Mouse (Mus musculus): ENCODE data around the gene Plk1.

The Plk1 gene

GRCm38 (mm10) chr7:122191097-122191496 is 31.9 kb downstream of the Plk1 start:
- no peak for DNase-seq (ENCODE audit: low read depth in 1 of 2, low spot score in 2 of 2)

GRCm38 (mm10) chr7:122193919-122194318 is 34.7 kb downstream of the Plk1 start:
- DNase-seq (ENCODE audit: low read depth in 1 of 2, low spot score in 2 of 2): no peak

GRCm38 (mm10) chr7:122196771-122197170 is 37.5 kb downstream of the Plk1 start:
- DNase-seq (ENCODE audit: low read depth in 1 of 2, low spot score in 2 of 2): no peak

GRCm38 (mm10) chr7:122197306-122197705 is 38.1 kb downstream of the Plk1 start:
- peak in 1 of 2 experiments; percentile 15 for DNase-seq (ENCODE audit: low read depth in 1 of 2, low spot score in 2 of 2)

- DNase-seq (ENCODE audit: low read depth in 1 of 2, low spot score in 2 of 2): no peak
These were observed 40.1 kb downstream of the Plk1 start for GRCm38 (mm10) chr7:122199296-122199695.

- no peak for DNase-seq (ENCODE audit: low read depth in 1 of 2, low spot score in 2 of 2)
These were observed 44.7 kb downstream of the Plk1 start for GRCm38 (mm10) chr7:122203936-122204335.

- DNase-seq (ENCODE audit: low read depth in 1 of 2, low spot score in 2 of 2): no peak
These were observed 46.9 kb downstream of the Plk1 start for GRCm38 (mm10) chr7:122206121-122206520.

GRCm38 (mm10) chr7:122208276-122209021 is 49.2 kb downstream of the Plk1 start:
- DNase-seq (ENCODE audit: low read depth in 1 of 2, low spot score in 2 of 2): no peak

- no peak for DNase-seq (ENCODE audit: low read depth in 1 of 2, low spot score in 2 of 2)
These were observed 60.1 kb downstream of the Plk1 start, which contains the start of gene Chp2 for GRCm38 (mm10) chr7:122219315-122219801. Gene Chp2 (plus strand): TSS chr7:122219496.
